Mouse (Mus musculus): ENCODE measurements at regions not wholly inside any gene's neighbourhood (a gene's known extent, or its start where the extent isn't known, plus 50 kb on each side); places are given as distances from the start of the nearest gene placed in this dataset.

DNA sequence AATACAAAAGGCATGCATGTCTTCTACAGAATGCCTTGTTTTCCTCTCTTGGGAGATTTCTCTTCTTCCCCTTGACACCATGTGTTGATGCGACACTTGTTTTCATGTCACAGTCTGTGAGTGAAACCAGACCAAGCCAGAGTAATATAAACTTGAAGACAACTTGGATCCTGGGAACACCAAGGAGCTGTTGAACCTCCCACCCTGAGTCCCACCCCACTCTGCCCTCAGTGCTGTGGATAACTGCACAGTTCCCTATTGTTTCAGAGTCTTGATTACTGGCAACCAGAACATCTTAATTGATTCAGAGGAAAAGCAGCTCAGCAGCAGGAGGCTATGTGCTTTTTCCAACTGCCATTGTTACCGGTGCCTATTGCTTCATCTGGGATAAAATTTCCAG, 254.6 kb upstream of the Jag1 start:
- TF ChIP-seq CTCF (IDR thresholded peaks at IDR 0.05; ENCODE audit: low read depth, low read length) (no peak), POLR2A (IDR thresholded peaks at IDR 0.05; ENCODE audit: borderline replicate concordance, low read depth, low read length) (no peak)
